Mouse (Mus musculus) forebrain, embryonic 12.5 days (tissue): ENCODE data around the gene Pde9a. TPM values are rescaled to one million over a fixed set of nuclear protein-coding genes. Genes with fewer than 3 reads are reported as not detected.

Experiments
- ATAC-seq: fragments of 200-750 bp; cut with Nextera tagmentation; 2 replicates; pipeline ENCODE4 v1.8.0; 2017; ENCODE audit warnings: moderate TSS enrichment; ENCODE audit not compliant: low FRiP score
- H3K27ac ChIP-seq: fragments of 300-500 bp; sonication (generic); 2 replicates; pipeline ENCODE4 v1.5.1; 2016; ENCODE audit warnings: mild to moderate bottlenecking
- H3K27me3 ChIP-seq: fragments of 300-500 bp; sonication (generic); 2 replicates; pipeline ENCODE4 v1.6.1; 2016; ENCODE audit warnings: mild to moderate bottlenecking
- H3K36me3 ChIP-seq: fragments of 300-500 bp; sonication (generic); replicated peaks from 2 replicates; pipeline ENCODE4 v1.6.1; 2016; ENCODE audit warnings: mild to moderate bottlenecking
- H3K4me1 ChIP-seq: fragments of 300-500 bp; sonication (generic); 2 replicates; pipeline ENCODE4 v1.6.1; 2016
- H3K4me2 ChIP-seq: fragments of 300-500 bp; sonication (generic); 2 replicates; pipeline ENCODE4 v1.6.1; 2016; ENCODE audit warnings: mild to moderate bottlenecking, moderate library complexity
- H3K4me3 ChIP-seq: fragments of 300-500 bp; sonication (generic); replicated peaks from 2 replicates; pipeline ENCODE4 v1.5.1; 2016; ENCODE audit warnings: mild to moderate bottlenecking
- H3K9ac ChIP-seq: fragments of 300-500 bp; sonication (generic); 2 replicates; pipeline ENCODE4 v1.6.1; 2016; ENCODE audit warnings: mild to moderate bottlenecking
- H3K9me3 ChIP-seq: fragments of 300-500 bp; sonication (generic); 2 replicates; pipeline ENCODE4 v1.6.1; 2016
- WGBS: fragments of 180-500 bp; shearing (Covaris S2); methylation state at CpG from one replicate; pipeline ENCODE4 v1.1.7; 2016; 5-methylcytosine and 5-hydroxymethylcytosine counted together
- polyA plus RNA-seq: library from polyadenylated mRNA; unstranded; fragments of >200 nt; fragmentation: Nextera tagmentation; extraction: Ambion mirVana; gene quantifications from 2 replicates; pipeline ENCODE4 v1.2.1, GENCODE M21; 2016

Pde9a gene
- polyA plus RNA-seq, 1 experiment from 2014 or later, result 36.7 TPM

DNA sequence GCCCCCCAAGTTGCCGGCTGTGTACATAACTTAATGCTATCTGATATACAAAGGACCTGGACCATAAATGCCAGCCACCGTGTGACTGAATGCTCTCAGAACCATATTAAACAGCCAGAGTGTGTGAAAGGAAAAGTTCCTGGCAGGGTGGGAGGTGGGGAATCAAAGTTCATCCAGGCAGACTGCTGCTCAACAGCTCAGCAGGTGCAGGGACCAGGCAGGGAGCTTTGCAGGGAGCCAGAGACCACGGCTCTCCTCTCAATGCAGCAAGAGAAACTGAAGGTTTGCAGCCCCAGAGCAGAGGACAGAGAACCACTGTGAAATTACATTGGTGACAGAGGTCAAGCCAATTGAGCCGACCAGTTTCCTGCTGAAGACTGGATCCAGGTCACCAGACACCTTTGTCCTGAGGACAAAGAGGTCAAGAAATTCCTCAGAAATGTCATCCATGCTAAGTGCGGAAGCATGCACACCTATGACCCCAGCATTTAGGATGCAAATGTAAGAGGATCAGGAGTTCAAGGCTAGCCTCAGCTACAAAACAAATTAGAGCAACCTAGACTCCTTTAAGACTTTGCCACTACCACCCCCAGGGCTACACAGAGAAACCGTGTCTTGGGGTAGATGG is 101.5 kb downstream of the Pde9a start:
- H3K27ac ChIP-seq, result no peak overlapping the region
- 21% methylated on average over 6 of the region's 6 CpGs for WGBS
- 0 out of 2 replicates have a peak, but pooled peaks cover 2% of the 10 kb centered on the region for H3K27me3 ChIP-seq
- ATAC-seq, result no peak
- H3K9me3 ChIP-seq, result no peaks in the 10 kb centered on the region
- H3K4me2 ChIP-seq, result no peak overlapping the region
- H3K4me1 ChIP-seq, result peaks cover 13% of the 10 kb centered on the region; the same call in 1 of the 2 replicates
- H3K4me3 ChIP-seq, result no peak overlapping the region
- no peak overlapping the region for H3K9ac ChIP-seq
- no peaks in the 10 kb centered on the region for H3K36me3 ChIP-seq

DNA sequence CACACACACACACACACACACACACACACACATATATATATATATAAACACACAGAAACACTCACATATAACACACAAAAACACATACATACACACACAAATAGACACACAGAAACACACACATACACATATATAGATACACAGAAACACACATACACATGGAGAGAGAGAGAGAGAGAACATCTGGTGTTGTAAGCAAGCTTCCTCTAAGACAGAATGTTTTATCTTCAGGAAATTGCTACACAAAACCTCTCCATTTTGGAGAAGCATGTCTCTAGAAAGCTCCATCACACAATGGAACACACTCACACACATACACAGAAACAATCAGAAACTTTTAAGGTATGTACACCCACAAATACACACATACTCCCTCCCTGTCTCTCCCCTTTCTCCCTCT is 105.3 kb downstream of the Pde9a start:
- Histone ChIP-seq H3K9ac (no peak overlapping the region), H3K4me2 (no peak overlapping the region), H3K4me1 (peaks cover 13% of the 10 kb centered on the region; the same call in 1 of the 2 replicates), H3K27ac (no peak overlapping the region), H3K4me3 (no peak overlapping the region), H3K9me3 (no peaks in the 10 kb centered on the region), H3K36me3 (peaks cover 16% of the 10 kb centered on the region), H3K27me3 (0 out of 2 replicates have a peak, but pooled peaks cover 2% of the 10 kb centered on the region)
- ATAC-seq, result no peak

DNA sequence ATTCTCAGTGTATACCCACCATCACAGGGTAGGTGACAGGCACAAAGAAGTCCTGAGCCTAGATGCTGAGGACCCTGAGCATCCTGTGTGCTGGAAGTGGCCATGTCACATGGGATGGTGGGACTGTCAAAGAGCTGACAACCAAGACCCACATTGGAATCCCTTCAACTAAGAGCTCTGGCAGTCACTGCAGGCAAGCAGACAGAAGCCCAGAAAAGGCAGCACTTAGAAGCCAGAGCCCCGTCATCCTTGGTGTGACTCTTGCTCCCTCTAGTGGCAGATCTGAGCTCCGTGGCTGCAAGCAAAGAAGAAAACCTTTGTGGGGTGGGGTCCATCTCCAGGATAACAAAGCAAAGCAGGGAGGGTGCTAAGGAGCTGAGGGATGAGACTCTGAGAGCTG is 106.4 kb downstream of the Pde9a start:
- Histone ChIP-seq H3K9ac (no peak overlapping the region), H3K36me3 (peaks cover 24% of the 10 kb centered on the region), H3K4me2 (no peak overlapping the region), H3K27me3 (0 out of 2 replicates have a peak, but pooled peaks cover 2% of the 10 kb centered on the region), H3K27ac (no peak overlapping the region), H3K4me3 (no peak overlapping the region), H3K9me3 (no peaks in the 10 kb centered on the region), H3K4me1 (peaks cover 4% of the 10 kb centered on the region; the same call in 1 of the 2 replicates)
- 0% methylated on average over 2 of the region's 2 CpGs for WGBS
- peak; percentile 57; the same call in 1 of the 2 replicates for ATAC-seq

- Histone ChIP-seq H3K9me3 (no peaks in the 10 kb centered on the region), H3K4me1 (no peaks in the 10 kb centered on the region), H3K27me3 (no peaks in the 10 kb centered on the region), H3K4me2 (no peak overlapping the region), H3K4me3 (no peak overlapping the region), H3K36me3 (peaks cover 50% of the 10 kb centered on the region), H3K9ac (no peak overlapping the region), H3K27ac (no peak overlapping the region)
- WGBS, result 92% methylated on average over 1 of the region's 1 CpGs
- no peak for ATAC-seq
Measured at GRCm38 (mm10) chr17:31494989-31495388, 109.0 kb downstream of the Pde9a start.

GRCm38 (mm10) chr17:31497726-31498125 is 111.7 kb downstream of the Pde9a start:
- Histone ChIP-seq H3K27me3 (no peaks in the 10 kb centered on the region), H3K4me3 (no peak overlapping the region), H3K27ac (no peak overlapping the region), H3K4me1 (no peaks in the 10 kb centered on the region), H3K36me3 (peaks cover 77% of the 10 kb centered on the region), H3K9ac (no peak overlapping the region), H3K9me3 (no peaks in the 10 kb centered on the region), H3K4me2 (no peak overlapping the region)
- no peak for ATAC-seq
- WGBS, result 92% methylated on average over 6 of the region's 6 CpGs

DNA sequence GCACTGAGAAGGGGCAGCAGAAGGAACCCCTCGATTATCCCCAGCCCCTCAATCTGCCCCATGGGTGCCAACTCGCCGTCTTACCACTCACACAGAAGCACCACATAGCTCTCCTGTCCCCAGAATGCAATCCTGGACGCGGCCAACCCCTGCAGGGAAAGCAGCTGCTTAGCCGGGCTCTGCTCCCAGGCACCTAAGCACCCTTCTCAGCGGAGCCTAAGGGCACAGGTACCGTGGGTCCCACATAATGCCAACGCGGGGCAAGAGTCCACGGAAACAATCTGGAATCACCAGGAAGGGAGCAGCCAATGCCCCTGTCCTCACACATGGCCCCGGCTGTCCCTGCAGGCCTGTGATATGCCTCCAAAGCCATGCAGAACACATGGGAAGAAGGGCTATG is 113.7 kb downstream of the Pde9a start:
- Histone ChIP-seq H3K4me1 (0 out of 2 replicates have a peak, but pooled peaks cover under 1% of the 10 kb centered on the region), H3K27ac (no peak overlapping the region), H3K4me2 (no peak overlapping the region), H3K9me3 (no peaks in the 10 kb centered on the region), H3K36me3 (peaks cover 95% of the 10 kb centered on the region), H3K27me3 (no peaks in the 10 kb centered on the region), H3K9ac (no peak overlapping the region), H3K4me3 (no peak overlapping the region)
- WGBS, result 96% methylated on average over 12 of the region's 12 CpGs
- no peak for ATAC-seq

DNA sequence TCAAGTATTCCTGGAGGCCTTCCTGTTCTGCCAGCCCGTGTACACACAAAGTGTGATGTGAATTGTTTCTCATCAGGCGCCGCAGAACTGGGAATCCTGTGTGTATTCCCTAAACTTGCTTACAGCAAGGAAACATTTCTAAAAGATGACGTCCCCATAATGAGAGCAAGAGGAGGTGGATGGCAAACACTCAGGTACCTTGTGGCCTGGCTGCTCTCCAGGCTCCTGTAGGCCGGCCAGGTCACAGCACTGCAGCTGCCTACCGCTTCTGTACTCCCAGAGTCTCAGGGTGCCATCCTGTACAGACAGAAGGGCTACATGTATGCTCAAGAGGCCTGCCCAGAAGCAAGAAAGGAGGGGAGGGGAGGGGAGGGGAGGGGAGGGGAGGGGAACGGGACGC is 114.4 kb downstream of the Pde9a start:
- WGBS, result 95% methylated on average over 8 of the region's 8 CpGs
- Histone ChIP-seq H3K4me3 (no peak overlapping the region), H3K27ac (no peak overlapping the region), H3K9ac (no peak overlapping the region), H3K27me3 (no peaks in the 10 kb centered on the region), H3K36me3 (peaks cover 96% of the 10 kb centered on the region), H3K4me1 (peaks cover 7% of the 10 kb centered on the region; the same call in 1 of the 2 replicates), H3K4me2 (no peak overlapping the region), H3K9me3 (no peaks in the 10 kb centered on the region)
- ATAC-seq, result no peak

DNA sequence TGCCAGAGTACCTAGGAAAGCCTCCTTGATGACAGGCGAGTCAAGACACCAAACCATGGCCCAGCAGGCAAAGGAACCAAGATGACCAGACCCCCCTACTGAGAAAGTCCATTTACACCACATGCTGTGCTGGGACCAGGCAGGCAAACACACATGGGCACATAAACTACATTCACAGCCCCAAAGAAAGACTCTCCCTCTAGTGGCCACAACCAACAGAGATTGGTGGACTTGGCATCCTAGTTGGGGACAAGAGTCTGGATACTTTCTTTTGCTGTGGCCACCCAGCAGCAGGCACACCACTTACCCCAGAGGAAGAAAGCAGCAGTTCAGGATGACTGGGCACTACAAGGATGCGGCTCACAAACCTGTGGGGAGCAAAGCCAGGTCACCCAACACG is 114.9 kb downstream of the Pde9a start:
- no peak for ATAC-seq
- no peaks in the 10 kb centered on the region for H3K27me3 ChIP-seq
- H3K9ac ChIP-seq, result no peak overlapping the region
- H3K4me2 ChIP-seq, result no peak overlapping the region
- WGBS, result 85% methylated on average over 3 of the region's 3 CpGs
- no peak overlapping the region for H3K4me3 ChIP-seq
- H3K4me1 ChIP-seq, result peaks cover 9% of the 10 kb centered on the region; the same call in 1 of the 2 replicates
- H3K36me3 ChIP-seq, result peaks cover 95% of the 10 kb centered on the region
- no peaks in the 10 kb centered on the region for H3K9me3 ChIP-seq
- H3K27ac ChIP-seq, result no peak overlapping the region

DNA sequence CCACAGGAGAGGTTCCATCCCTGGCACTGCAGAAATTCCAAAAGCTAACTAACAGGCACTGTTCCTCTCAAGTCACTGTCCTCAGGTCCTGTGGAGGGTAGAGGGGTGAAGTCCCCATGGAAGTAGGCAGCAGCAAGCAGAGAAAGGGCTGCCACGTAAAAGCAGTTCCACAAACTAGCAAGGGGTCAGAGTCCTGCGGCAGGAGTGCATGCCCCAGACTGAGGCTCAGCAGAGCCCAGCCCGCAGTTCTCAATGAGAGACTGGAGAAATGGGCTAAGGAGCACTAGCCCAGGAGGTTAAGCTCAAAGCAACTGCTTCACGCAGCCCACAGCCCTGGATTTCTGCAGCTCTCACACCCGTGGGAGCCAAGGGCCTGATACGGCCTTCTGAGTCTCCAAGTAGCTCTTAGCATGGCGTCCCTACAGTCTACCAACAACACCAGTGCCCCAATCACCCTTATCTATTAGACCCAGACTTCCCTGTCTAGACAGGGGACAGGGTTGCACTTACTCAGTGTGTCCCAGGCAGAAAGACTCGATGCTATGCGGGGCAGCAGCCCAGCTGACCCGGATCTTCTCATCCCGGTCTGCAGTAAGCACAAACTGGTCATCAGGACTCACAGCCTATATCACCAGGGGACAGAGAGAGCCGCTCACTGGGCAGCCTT is 116.4 kb downstream of the Pde9a start:
- Histone ChIP-seq H3K36me3 (peaks cover 97% of the 10 kb centered on the region), H3K27me3 (no peaks in the 10 kb centered on the region), H3K27ac (no peak overlapping the region), H3K9ac (no peak overlapping the region), H3K9me3 (no peaks in the 10 kb centered on the region), H3K4me3 (no peak overlapping the region), H3K4me2 (no peak overlapping the region), H3K4me1 (peaks cover 9% of the 10 kb centered on the region; the same call in 1 of the 2 replicates)
- ATAC-seq, result no peak
- WGBS, result 92% methylated on average over 12 of the region's 12 CpGs

GRCm38 (mm10) chr17:31503337-31503736 is 117.3 kb downstream of the Pde9a start:
- whole genome bisulfite sequencing, result 90% methylated on average over 12 of the region's 12 CpGs
- no peak overlapping the region for H3K27ac ChIP-seq
- H3K36me3 ChIP-seq, result peaks cover 96% of the 10 kb centered on the region
- H3K4me1 ChIP-seq, result peaks cover 9% of the 10 kb centered on the region; the same call in 1 of the 2 replicates
- H3K9me3 ChIP-seq, result no peaks in the 10 kb centered on the region
- no peak for ATAC-seq
- H3K9ac ChIP-seq, result no peak overlapping the region
- H3K4me2 ChIP-seq, result no peak overlapping the region
- no peak overlapping the region for H3K4me3 ChIP-seq
- no peaks in the 10 kb centered on the region for H3K27me3 ChIP-seq

GRCm38 (mm10) chr17:31503936-31504335 is 117.9 kb downstream of the Pde9a start:
- H3K27ac ChIP-seq, result no peak overlapping the region
- ATAC-seq, result no peak
- 63% methylated on average over 2 of the region's 2 CpGs for WGBS

GRCm38 (mm10) chr17:31505013-31505412 is 119.0 kb downstream of the Pde9a start:
- Histone ChIP-seq H3K4me1 (peaks cover 9% of the 10 kb centered on the region; the same call in 1 of the 2 replicates), H3K9ac (no peak overlapping the region), H3K27ac (no peak overlapping the region), H3K27me3 (no peaks in the 10 kb centered on the region), H3K9me3 (no peaks in the 10 kb centered on the region), H3K4me3 (no peak overlapping the region), H3K36me3 (peaks cover 95% of the 10 kb centered on the region), H3K4me2 (no peak overlapping the region)
- no peak for ATAC-seq
- 56% methylated on average over 5 of the region's 5 CpGs for WGBS

More at GRCm38 (mm10) chr17:31503936-31504335, 117.9 kb downstream of the Pde9a start:
- peaks cover 95% of the 10 kb centered on the region for H3K36me3 ChIP-seq
- no peaks in the 10 kb centered on the region for H3K27me3 ChIP-seq
- H3K9me3 ChIP-seq, result no peaks in the 10 kb centered on the region
- H3K4me1 ChIP-seq, result peaks cover 9% of the 10 kb centered on the region; the same call in 1 of the 2 replicates
- no peak overlapping the region for H3K4me2 ChIP-seq
- H3K4me3 ChIP-seq, result no peak overlapping the region
- no peak overlapping the region for H3K9ac ChIP-seq
